Mouse (Mus musculus) adrenal gland, adult 8-10 months (tissue): ENCODE data around the gene Ccdc142. TPM values are rescaled to one million over a fixed set of nuclear protein-coding genes. Genes with fewer than 3 reads are reported as not detected.

ENCODE experiments used
- DNase-seq: peaks from one replicate; pipeline ENCODE4 v3.0.0; 2022
- total RNA-seq, 4 experiments: library from RNA; stranded (reverse); gene quantifications; 2 replicates each; pipeline ENCODE4 v1.2.4; 2022

Ccdc142 gene
- total RNA-seq, 4 experiments from 2014 or later: 5.3 to 14.2 (median 9.7) TPM

DNA sequence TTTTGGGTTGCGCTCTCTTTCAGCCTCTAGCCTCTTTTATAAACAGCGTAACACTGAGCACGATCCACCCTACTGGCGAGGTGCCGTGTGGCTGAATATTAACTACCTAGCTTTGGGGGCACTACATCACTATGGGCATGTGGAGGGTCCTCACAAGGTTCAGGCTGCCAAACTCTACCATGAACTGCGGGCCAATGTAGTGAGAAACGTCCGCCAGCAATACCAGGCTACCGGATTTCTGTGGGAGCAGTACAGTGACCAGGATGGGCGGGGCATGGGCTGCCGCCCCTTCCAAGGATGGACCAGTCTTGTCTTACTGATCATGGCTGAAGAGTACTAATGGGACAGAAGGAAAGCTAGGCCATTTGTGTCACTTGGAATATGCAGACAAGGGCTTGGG lies 17.0 kb downstream of the Ccdc142 start:
- DNase-seq: no peak

DNA sequence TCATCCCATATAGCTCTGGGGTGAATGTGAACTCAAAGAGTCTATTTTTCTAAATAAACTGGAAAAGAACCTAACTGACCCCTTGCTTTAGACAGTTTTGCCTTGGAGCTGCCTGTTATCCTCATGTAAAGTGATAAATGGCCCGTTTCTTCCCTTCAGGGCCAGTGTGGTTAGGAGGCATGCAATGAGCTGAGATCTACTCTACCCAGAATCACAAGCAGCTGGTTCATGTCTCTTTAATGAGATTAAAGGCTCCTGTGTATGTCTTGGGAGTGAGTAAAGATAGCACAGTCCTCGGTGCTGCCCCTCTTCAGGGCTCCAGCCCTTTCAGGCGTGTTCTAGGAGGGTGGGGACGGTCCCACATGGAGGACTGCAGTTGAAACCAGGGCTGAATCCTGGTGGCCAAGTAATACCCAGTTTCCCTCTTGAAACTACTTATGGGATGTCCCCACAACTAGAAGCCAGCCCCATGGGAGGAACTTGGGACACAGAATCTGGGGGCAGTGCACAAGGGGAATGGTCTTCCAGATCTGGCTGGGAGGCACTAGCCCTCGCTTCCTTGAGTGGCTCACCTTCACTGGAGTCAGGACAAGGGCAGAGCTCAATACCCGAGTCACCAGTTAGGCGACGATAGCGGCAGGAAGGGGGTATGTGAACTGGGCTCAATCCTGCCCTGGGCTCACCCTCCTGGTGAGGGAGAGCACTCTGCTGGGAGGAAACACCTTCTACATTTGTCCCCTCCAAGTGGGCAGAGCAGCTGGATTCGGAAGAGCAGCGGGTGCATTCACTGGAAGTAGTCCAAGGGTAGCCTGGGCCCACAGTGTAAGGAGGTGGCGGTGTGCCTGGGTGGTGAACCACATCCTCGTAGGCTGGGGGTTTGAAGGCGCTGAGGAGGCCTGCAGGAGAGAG lies 17.7 kb downstream of the Ccdc142 start:
- no peak for DNase-seq

DNA sequence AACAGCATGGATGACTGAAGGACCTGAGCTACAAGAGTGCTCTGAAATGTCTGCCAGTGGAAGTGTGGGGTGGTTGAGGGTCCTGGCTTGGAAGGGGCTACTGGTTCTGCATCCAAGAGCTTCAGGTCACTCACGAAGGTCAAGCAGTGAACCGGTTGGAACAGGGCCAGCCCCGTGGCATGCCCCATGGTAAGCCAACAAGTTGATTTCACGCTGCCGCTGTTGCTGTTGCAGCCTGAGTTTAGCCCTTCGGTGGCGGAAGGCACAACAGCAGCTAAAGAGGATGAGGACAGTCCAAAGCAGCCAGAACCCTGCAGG lies 18.3 kb downstream of the Ccdc142 start:
- DNase-seq: no peak

DNA sequence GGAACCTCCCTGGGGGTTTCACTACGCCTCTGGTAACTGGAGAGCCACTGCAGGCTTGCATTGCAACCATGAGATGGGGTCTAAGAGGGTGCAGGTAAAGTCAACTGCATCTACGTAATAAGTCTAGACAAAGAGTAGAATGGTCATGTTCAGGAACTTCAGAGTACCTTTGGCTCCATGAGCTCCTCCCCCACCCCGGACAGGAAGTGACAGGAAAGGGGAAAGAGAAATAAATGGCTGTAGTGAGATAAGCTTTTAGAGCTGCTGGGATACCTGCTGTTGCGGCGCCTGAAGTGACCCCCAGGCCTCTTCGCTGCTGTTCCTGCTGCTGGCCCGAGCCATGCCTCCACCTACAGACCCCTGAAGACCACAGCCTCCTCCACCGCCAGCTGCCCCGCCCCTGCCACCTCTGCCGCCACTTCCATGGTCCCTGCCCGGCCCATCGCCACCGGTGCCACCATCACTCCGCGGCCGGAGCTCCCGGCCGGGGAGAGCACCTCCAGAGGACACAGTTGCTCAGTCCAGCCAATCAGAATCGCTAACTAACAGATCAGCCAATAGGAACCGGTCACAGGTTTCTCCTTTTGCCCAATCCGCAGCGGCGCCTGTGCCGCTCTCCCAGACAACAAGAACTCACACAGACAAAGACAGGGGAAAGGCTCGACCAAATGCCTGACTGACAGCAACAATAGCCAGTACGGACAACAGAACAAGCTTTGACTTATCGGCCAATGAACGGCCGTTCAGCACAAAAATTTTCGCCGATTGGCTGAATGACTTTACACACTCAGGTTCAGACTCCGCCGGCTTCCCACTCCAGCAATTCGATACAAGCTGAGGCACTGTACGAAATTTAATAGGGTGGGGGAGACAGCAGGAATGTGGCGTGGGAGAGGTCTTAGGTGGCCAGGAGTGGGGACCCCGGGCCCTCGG lies 19.8 kb downstream of the Ccdc142 start, which contains the start of gene Wbp1:
TSS of gene Wbp1 (minus strand) at position 630 of the 933 bp plus-strand sequence.
- peak; percentile 98 for DNase-seq

GRCm38 (mm10) chr6:83121863-83122710 lies 20.7 kb downstream of the Ccdc142 start:
- no peak for DNase-seq

DNA sequence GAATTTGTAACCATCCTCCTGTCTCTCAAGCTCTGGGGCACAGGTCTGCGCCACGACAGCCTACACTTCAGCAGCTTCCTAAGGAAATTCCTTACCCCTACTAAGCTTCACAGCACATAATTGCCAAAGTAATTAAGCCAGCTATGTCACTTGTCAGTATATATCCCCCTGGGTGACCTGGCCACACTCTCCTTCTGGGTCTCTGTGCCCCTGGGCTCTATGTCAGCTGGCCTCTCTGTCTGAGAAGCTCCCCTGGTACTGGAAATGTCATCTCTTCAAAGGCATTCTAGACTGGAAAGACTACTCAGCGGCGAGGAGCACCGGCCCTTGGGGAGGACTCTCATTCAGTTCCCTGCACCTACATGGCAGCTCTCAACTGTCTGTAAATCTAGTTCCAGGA lies 21.6 kb downstream of the Ccdc142 start:
- no peak for DNase-seq

DNA sequence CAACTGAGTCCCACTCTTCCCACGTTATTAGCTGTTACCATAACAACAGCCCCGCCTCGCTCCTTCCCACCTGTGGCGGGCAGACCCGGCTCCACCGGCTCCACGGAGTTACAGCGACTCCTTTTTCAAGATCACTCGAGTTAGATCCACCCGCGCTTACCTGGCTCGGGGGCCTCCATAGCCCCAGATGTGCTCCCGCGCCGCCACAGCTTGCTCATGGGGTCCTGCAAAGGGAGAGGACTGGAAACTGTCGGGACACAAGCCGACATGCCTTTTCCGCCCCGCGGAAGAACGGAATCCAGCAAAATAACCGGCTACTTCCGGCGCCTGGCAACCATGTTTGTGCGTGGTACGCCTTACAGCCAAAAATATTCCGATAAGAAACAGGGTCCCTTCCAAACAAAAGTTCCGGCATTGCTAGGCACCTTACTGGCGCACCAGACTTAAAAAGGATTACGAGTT lies 23.5 kb downstream of the Ccdc142 start:
- DNase-seq: peak; percentile 90

DNA sequence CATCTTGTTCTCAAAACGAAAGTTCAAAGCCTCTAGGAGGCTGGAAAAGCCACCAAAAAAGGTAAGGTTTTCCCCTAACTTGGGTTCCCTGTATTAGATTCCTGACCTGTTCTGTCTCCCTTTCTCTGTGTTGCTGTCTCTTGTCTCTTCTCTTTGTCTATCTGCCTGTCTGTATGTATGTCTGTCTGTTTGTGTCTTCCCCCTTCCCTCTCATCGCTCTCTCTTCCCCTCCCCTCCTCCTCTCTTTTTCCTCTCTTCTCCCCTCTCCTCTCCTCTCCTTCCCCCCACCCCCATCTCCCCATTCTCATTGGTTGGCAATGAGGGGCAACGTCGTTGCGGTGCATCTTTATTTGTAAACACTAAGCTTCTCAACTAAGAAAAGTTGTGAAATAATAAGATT lies 23.9 kb downstream of the Ccdc142 start, which contains the start of gene Ino80b:
TSS of gene Ino80b (minus strand) at position 101 of the 400 bp plus-strand sequence.
- DNase-seq: no peak

DNA sequence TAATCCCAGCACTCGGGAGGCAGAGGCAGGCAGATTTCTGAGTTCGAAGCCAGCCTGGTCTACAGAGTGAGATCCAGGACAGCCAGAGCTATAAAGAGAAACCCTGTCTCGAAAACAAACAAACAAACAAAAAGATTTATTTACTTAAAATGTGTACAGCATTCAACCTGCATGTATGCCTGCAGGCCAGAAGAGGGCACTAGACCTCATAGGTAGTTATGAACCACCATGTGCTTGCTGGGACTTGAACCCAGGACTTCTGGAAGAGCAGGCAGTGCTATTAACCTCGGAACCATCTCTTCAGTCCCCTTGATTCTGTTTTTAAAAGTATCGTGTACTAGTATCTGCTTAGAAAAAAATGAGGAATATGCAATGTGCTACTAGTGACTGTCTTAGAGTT lies 26.0 kb downstream of the Ccdc142 start:
- DNase-seq: no peak

DNA sequence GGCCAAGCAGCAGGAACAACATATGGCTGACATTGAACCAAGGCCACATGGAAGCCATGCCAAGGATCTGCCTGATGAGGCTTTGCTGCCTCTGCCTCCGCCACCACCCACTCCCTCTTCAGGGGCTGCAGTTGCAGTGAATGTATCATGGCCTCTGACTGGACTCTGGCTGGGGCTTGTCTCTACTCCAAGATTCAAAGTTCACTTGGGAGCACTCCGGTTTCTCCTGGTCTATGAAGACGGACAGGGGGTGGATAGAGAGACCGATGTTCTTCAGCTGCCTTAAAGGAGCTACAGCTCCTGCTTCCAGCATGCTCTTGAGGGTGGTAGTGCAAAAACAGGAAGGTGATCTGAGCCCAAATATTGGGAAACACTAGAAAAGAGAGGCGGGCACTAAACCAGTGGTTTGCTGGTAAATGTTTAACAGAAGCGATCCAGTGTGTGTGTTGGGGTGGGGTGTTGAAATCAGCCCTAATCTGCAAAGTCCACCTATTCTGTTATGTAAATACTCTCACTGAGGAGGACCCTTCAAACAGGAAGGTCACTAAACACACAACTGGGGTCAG lies 30.2 kb downstream of the Ccdc142 start:
- no peak for DNase-seq

- no peak for DNase-seq
These were observed 30.9 kb downstream of the Ccdc142 start for GRCm38 (mm10) chr6:83132176-83132919.

DNA sequence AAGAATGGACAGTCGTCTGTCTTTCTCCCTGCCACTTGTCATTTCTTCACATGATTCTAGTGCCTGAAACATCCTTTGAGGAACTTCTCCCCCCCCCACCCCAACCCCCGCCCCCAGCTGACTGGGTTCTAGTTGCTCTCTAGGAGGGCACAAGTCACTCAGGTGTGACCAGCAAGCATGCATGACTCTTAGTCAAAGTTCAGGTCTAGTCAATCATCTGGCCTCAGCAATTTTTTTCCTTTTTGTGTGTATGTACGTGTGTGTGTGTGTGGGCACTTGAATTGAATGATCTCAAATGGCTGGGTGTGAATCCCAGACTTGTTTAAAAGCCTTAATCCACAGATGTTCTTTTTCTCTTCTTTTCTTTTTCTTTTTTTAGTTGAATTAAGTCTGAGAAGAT lies 32.8 kb downstream of the Ccdc142 start:
- DNase-seq: no peak

DNA sequence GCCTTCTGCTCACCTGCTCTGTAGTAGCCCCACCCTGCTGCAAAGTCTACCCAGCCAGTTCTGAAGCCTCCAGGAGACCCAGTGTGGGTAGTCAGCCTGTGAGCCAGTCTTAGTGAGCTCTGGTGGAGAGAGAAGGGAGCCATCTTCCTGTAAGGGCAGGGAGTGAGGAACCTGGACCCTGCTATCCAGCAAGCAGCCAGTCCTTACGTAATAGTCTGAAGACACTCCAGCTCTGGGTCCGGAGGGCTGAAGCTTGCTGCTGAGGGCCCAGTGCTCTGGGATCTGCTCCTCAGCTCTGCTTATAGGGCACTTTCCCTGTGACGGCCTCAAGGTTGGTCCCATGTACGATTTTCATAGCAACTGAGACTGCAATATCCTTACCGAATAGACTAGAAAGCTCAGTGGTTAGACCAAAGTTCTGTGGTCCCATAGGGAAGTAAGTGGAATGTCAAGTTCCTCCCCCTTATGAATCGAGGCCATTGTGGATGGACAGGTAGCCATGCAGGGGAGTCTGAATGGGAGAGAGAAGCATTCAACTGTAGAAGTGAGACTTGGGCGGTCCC lies 33.6 kb downstream of the Ccdc142 start, which contains the start of gene Rtkn:
TSS of gene Rtkn (plus strand) at position 513 of the 563 bp plus-strand sequence.
- DNase-seq: no peak

GRCm38 (mm10) chr6:83135571-83136161 lies 34.3 kb downstream of the Ccdc142 start:
- DNase-seq: no peak

DNA sequence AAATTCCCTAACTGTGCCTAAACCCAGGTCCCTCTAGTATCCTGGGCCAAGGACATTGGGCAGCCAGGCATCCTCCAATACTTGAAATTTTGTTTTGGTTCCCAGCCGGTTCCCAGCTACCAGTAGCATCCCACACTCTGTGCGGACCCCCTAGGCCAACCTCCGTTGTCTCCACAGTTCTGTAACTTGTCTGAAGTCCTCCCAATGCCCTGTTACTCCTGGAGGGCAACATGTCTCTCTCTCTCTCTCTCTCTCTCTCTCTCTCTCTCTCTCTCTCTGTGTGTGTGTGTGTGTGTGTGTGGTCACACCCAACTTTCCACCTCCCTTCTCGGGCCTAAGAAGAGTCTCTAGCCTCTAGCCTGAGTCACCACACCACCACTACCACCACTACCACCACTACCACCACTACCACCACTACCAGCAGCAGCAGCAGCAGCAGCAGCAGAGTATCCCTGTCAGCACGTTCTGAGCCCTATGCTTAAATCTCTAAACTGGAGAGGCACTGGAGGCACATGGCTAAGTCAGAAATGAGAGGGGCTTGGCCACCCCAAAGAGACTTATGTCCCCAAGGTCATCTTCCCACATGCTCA lies 35.0 kb downstream of the Ccdc142 start:
- DNase-seq: no peak

GRCm38 (mm10) chr6:83136881-83137575 lies 35.6 kb downstream of the Ccdc142 start:
- no peak for DNase-seq

- DNase-seq: peak; percentile 86
These were observed 36.2 kb downstream of the Ccdc142 start for GRCm38 (mm10) chr6:83137576-83137950.

GRCm38 (mm10) chr6:83138056-83138455 lies 36.7 kb downstream of the Ccdc142 start:
- DNase-seq: no peak

- DNase-seq: no peak
These were observed 38.6 kb downstream of the Ccdc142 start for GRCm38 (mm10) chr6:83140044-83140443.
